Mouse (Mus musculus) E14TG2a.4 (cell line): ENCODE measurements at regions not wholly inside any gene's neighbourhood (a gene's known extent, or its start where the extent isn't known, plus 50 kb on each side); places are given as distances from the start of the nearest gene placed in this dataset.

Source experiments
- CTCF ChIP-seq: conservative IDR thresholded peaks from 2 replicates; pipeline ENCODE4 v1.5.1; 2014; ENCODE audit warnings: low read length
- POU5F1 ChIP-seq: IDR thresholded peaks from 2 replicates; pipeline ENCODE4 v1.6.1; 2014; ENCODE audit warnings: low read length, borderline replicate concordance

DNA sequence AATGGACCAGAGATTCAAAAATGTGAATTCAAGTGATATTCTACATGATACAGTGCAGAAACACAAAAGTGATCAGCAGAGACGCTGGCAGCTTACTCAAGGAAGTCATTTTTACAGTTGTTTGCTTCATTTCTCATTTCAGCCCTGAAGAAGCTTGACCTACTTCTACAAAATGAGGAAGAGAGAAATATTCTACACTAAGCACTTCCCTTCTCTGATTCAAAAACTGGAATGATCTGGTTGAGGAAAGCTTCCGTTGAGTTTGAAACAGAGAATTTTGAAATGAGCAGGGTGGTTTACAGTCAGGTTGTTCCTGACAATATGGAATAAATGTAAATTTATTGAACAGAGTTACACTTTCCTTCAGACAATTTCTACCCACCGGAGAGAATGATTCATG lies 478.1 kb upstream of the Alcam start:
- TF ChIP-seq CTCF (no peak), POU5F1 (no peak)
